ENCODE assay signal across 28 mouse cellular contexts in the genomic region with DNA sequence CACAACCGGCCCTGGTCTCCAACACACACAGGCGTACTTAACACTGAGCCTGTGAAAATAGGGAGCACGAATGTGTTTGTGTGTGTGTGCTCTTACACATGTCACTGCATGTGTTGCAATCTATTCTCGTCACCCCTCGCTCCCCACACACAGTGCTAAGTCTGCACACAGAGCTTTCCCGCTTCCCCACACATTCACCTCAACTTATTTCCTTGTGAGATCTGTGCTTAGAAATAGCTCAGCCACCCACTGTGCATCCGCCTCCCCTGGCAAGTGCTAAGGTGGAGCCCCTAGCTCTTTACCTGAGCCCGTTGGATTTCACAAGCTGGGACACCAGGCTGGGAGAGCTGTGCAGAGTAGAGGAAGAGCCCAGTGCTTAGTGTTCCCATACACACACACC. TPM values are rescaled to one million over a fixed set of nuclear protein-coding genes. Genes with fewer than 3 reads are reported as not detected.
A peak's percentile ranks its signal among the peaks of the same experiment; 100 is the strongest.
DNase-seq lines count a peak whose midpoint lies in the region; ATAC-seq and TF ChIP-seq lines count a peak whose summit lies in the region.
"Had no signal": no experiment of that assay in that cellular context is flagged by ENCODE, and none has a peak within 500 bp of the region (broad histone marks: within the 10 kb centered on the region; RNA-seq: fewer than 3 reads in every experiment).

No protein-coding gene starts in this region.

- no peak for TF ChIP-seq CTCF in forebrain, postnatal 0 days (IDR thresholded peaks at IDR 0.05; ENCODE audit: low read depth)

- no peak for DNase-seq in forebrain, postnatal 0 days
- DNase-seq in left cerebral cortex, postnatal 14 days (ENCODE audit: low spot score in 2 of 2) = peak; percentile 57 to 76
- no peak for DNase-seq in left cerebral cortex, adult 11 months (ENCODE audit: low spot score)
- peak; percentile 81 for DNase-seq in brain, adult 2 months (ENCODE audit: low read depth, low spot score)
- DNase-seq in right cerebral cortex, postnatal 25 days = peak; percentile 59
- no peak for DNase-seq in lung, postnatal 25 days (ENCODE audit: low spot score)
- DNase-seq: adrenal gland, adult 8-10 months; adrenal gland, postnatal 25 days; cerebellum, adult 18-20 months; cerebellum, postnatal 10 days; cerebellum, postnatal 36 days; embryo, embryonic 11 days; gastrocnemius, postnatal 25 days; heart, adult 18-20 months had no signal

- H3K9ac ChIP-seq in forebrain, postnatal 0 days = no peak overlapping the region
- no peak overlapping the region for H3K9ac ChIP-seq in forebrain, embryonic 15.5 days (replicated peaks)
- H3K9ac ChIP-seq in heart, embryonic 12.5 days = no peak overlapping the region
- H3K9ac ChIP-seq: embryonic facial prominence, embryonic 13.5 days; forebrain, embryonic 12.5 days; hindbrain, embryonic 12.5 days; hindbrain, embryonic 15.5 days had no signal

- no peaks in the 10 kb centered on the region for H3K9me3 ChIP-seq in forebrain, postnatal 0 days (ENCODE audit: low read length)
- no peaks in the 10 kb centered on the region for H3K9me3 ChIP-seq in forebrain, embryonic 15.5 days
- H3K9me3 ChIP-seq in heart, embryonic 12.5 days (replicated peaks) = no peaks in the 10 kb centered on the region
- H3K9me3 ChIP-seq: embryonic facial prominence, embryonic 10.5 days; embryonic facial prominence, embryonic 13.5 days; forebrain, embryonic 12.5 days; heart, embryonic 10.5 days; hindbrain, embryonic 12.5 days; hindbrain, embryonic 15.5 days had no signal

- 74% methylated on average over 8 of the region's 8 CpGs for WGBS in forebrain, postnatal 0 days
- WGBS in forebrain, embryonic 15.5 days = 77% methylated on average over 8 of the region's 8 CpGs
- WGBS in heart, embryonic 12.5 days = 71% methylated on average over 8 of the region's 8 CpGs

- no peaks in the 10 kb centered on the region; the same call in 1 of the 2 replicates for H3K36me3 ChIP-seq in forebrain, postnatal 0 days (ENCODE audit: insufficient read depth)
- H3K36me3 ChIP-seq in forebrain, embryonic 15.5 days = no peaks in the 10 kb centered on the region
- no peaks in the 10 kb centered on the region for H3K36me3 ChIP-seq in heart, embryonic 12.5 days
- H3K36me3 ChIP-seq: embryonic facial prominence, embryonic 10.5 days; embryonic facial prominence, embryonic 13.5 days; forebrain, embryonic 12.5 days; heart, embryonic 10.5 days; hindbrain, embryonic 12.5 days; hindbrain, embryonic 15.5 days had no signal

- intact Hi-C loops in left cerebral cortex, postnatal 14 days (cut with DNase I) = no loop called here

- H3K27me3 ChIP-seq in forebrain, postnatal 0 days (ENCODE audit: insufficient read depth, low read length) = no peaks in the 10 kb centered on the region
- no peaks in the 10 kb centered on the region for H3K27me3 ChIP-seq in forebrain, embryonic 15.5 days
- H3K27me3 ChIP-seq in heart, embryonic 12.5 days (replicated peaks) = peaks cover 25% of the 10 kb centered on the region
- H3K27me3 ChIP-seq: hindbrain, embryonic 12.5 days; hindbrain, embryonic 15.5 days had no signal

- 0 out of 2 replicates have a peak, but pooled peaks have one; percentile 14 for ATAC-seq in forebrain, postnatal 0 days
- ATAC-seq in forebrain, embryonic 15.5 days (replicated peaks) = no peak
- ATAC-seq in heart, embryonic 12.5 days (ENCODE audit: insufficient number of reproducible peaks, low FRiP score) = no peak
- ATAC-seq: activated CD4-positive, CD25-positive, alpha-beta regulatory T cell, adult 4 months; forebrain, embryonic 16.5 days had no signal

- H3K27ac ChIP-seq in forebrain, postnatal 0 days (ENCODE audit: low read depth, low read length) = no peak overlapping the region
- no peak overlapping the region for H3K27ac ChIP-seq in forebrain, embryonic 15.5 days (replicated peaks)
- no peak overlapping the region for H3K27ac ChIP-seq in heart, embryonic 12.5 days (ENCODE audit: poor library complexity, severe bottlenecking)
- H3K27ac ChIP-seq: embryonic facial prominence, embryonic 10.5 days; embryonic facial prominence, embryonic 13.5 days; forebrain, embryonic 12.5 days; heart, embryonic 10.5 days; hindbrain, embryonic 12.5 days; hindbrain, embryonic 15.5 days had no signal

- H3K4me1 ChIP-seq in forebrain, postnatal 0 days (ENCODE audit: insufficient read depth) = no peaks in the 10 kb centered on the region
- peaks cover 8% of the 10 kb centered on the region for H3K4me1 ChIP-seq in forebrain, embryonic 15.5 days
- no peaks in the 10 kb centered on the region for H3K4me1 ChIP-seq in heart, embryonic 12.5 days (replicated peaks)
- H3K4me1 ChIP-seq: embryonic facial prominence, embryonic 10.5 days; embryonic facial prominence, embryonic 13.5 days; forebrain, embryonic 12.5 days; heart, embryonic 10.5 days had no signal

- no peak overlapping the region for H3K4me3 ChIP-seq in forebrain, postnatal 0 days (ENCODE audit: low read depth, low read length)
- no peak overlapping the region for H3K4me3 ChIP-seq in forebrain, embryonic 15.5 days
- H3K4me3 ChIP-seq in heart, embryonic 12.5 days = no peak overlapping the region
- H3K4me3 ChIP-seq: embryonic facial prominence, embryonic 10.5 days; embryonic facial prominence, embryonic 13.5 days; erythroblast, embryonic 14.5 days; forebrain, embryonic 12.5 days; heart, embryonic 10.5 days; hindbrain, embryonic 12.5 days; hindbrain, embryonic 15.5 days had no signal

- H3K4me2 ChIP-seq in forebrain, postnatal 0 days (ENCODE audit: low read depth) = no peak overlapping the region
- H3K4me2 ChIP-seq in forebrain, embryonic 15.5 days (replicated peaks) = no peak overlapping the region
- no peak overlapping the region for H3K4me2 ChIP-seq in heart, embryonic 12.5 days
- H3K4me2 ChIP-seq: embryonic facial prominence, embryonic 13.5 days; forebrain, embryonic 12.5 days; hindbrain, embryonic 12.5 days; hindbrain, embryonic 15.5 days had no signal

RNA-seq across cellular contexts. Expression of gene Kcnip3, which starts 23.1 kb away (rescaled TPM):
- 27.8 and 31.2 TPM in 2 replicates for total RNA-seq in forebrain, postnatal 0 days (2014; rRNA removed)
- 15.8 and 20.1 TPM in 2 replicates for polyA plus RNA-seq in forebrain, postnatal 0 days (2015; fragmentation: Nextera tagmentation; extraction: Ambion mirVana)
- polyA plus RNA-seq in forebrain, embryonic 15.5 days (2015; fragmentation: Nextera tagmentation; extraction: Ambion mirVana) = 8.3 and 8.6 TPM in 2 replicates
- 10 to 100 TPM; 81.4 to 96.2 TPM for total RNA-seq in left cerebral cortex, postnatal 14 days (2021)
- 1.2 TPM in 2 replicates for polyA plus RNA-seq in heart, embryonic 12.5 days (2016; fragmentation: Nextera tagmentation; extraction: Ambion mirVana)

RNA-seq across cellular contexts. Expression of gene Prom2, which starts 42.5 kb away (rescaled TPM):
- total RNA-seq in forebrain, postnatal 0 days (2014; rRNA removed) = not detected in 2 replicates
- polyA plus RNA-seq in forebrain, postnatal 0 days (2015; fragmentation: Nextera tagmentation; extraction: Ambion mirVana) = 0.04 TPM in 1 of 2 replicates, not detected in the other
- not detected in 2 replicates for polyA plus RNA-seq in forebrain, embryonic 15.5 days (2015; fragmentation: Nextera tagmentation; extraction: Ambion mirVana)
- under 1 TPM; 0.08 to 0.18 TPM for total RNA-seq in left cerebral cortex, postnatal 14 days (2021)
- 0.19 and 0.21 TPM in 2 replicates for polyA plus RNA-seq in heart, embryonic 12.5 days (2016; fragmentation: Nextera tagmentation; extraction: Ambion mirVana)
- total RNA-seq: gastrocnemius, adult 8-10 months; gastrocnemius, postnatal 25 days; heart, postnatal 25 days had no signal
- polyA plus RNA-seq: activated CD4-positive, CD25-positive, alpha-beta regulatory T cell, adult 4 months; erythroblast, embryonic 14.5 days; forebrain, embryonic 16.5 days; heart, embryonic 14.5 days had no signal

RNA-seq across cellular contexts. Expression of gene Fahd2a, which starts 54.4 kb away (rescaled TPM):
- total RNA-seq in forebrain, postnatal 0 days (2014; rRNA removed) = 26.3 and 28.8 TPM in 2 replicates
- 27.1 and 27.4 TPM in 2 replicates for polyA plus RNA-seq in forebrain, postnatal 0 days (2015; fragmentation: Nextera tagmentation; extraction: Ambion mirVana)
- 29.9 and 33.1 TPM in 2 replicates for polyA plus RNA-seq in forebrain, embryonic 15.5 days (2015; fragmentation: Nextera tagmentation; extraction: Ambion mirVana)
- 10 to 100 TPM; 16.7 to 17.6 TPM for total RNA-seq in left cerebral cortex, postnatal 14 days (2021)
- 26.2 and 29.0 TPM in 2 replicates for polyA plus RNA-seq in heart, embryonic 12.5 days (2016; fragmentation: Nextera tagmentation; extraction: Ambion mirVana)

Comparison
In these comparisons a context has a peak if more than half of its experiments do, and no peak if none do; other contexts are left out.
1. DNase-seq: peak in left cerebral cortex, postnatal 14 days (2 of 2), brain, adult 2 months (single experiment) and right cerebral cortex, postnatal 25 days (single experiment); none in forebrain, postnatal 0 days (single experiment), left cerebral cortex, adult 11 months (single experiment) and lung, postnatal 25 days (single experiment).